Mouse (Mus musculus): Measurements from ENCODE around the gene Wnt5a. TPM values are rescaled to one million over a fixed set of nuclear protein-coding genes. Genes with fewer than 3 reads are reported as not detected.

Wnt5a gene
- polyA plus RNA-seq (2017; shearing (Covaris generic)), result not detected

DNA sequence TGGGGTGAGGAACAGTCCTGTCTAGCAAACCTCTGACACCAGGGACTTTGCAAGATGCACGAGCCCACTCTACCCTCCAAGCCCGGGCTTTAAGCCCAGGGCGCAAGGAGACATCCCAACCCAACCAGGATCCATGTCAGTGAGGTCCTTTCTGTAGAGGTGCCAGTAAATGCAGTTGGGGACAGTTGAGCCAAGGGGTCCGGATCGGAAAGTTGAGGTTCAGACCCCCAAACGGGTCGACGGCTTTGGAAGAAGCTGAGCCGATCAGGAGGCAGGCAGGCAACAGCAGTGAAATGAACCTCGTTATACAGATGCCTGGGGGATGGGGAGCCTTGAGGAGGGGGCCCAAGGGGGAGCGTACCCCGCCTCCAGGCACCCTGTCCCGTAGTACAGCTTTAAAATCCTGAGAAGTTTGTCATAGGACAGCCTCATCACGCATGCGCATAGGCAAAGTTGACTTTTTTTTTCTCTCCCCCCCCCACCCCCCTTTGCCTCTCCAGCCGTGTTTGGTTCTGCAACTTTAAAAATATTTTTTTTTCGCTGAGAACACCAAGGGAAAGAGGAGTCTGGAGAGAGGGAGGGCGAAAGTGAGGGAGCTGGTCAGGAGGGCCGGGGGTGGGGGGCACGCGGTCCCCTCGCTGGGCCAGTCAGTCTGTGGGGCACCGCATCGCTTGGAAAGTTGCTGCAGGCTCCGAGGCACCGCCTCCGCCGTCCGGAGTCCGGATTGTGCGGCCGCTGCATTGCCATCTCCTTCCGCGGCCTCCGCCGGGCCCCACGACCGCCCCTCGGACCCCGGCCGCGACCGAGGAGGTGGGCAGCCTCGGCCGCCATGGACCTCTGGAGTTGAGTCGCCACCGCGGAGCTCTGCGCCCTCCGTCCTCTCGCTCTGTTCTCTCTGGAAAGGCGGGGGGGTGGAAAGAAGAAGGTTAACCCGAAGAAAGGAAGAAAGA, at the start of gene Wnt5a:
TSS of gene Wnt5a (plus strand) at position 650 of the 950 bp plus-strand sequence.
- ATAC-seq, result no peak

DNA sequence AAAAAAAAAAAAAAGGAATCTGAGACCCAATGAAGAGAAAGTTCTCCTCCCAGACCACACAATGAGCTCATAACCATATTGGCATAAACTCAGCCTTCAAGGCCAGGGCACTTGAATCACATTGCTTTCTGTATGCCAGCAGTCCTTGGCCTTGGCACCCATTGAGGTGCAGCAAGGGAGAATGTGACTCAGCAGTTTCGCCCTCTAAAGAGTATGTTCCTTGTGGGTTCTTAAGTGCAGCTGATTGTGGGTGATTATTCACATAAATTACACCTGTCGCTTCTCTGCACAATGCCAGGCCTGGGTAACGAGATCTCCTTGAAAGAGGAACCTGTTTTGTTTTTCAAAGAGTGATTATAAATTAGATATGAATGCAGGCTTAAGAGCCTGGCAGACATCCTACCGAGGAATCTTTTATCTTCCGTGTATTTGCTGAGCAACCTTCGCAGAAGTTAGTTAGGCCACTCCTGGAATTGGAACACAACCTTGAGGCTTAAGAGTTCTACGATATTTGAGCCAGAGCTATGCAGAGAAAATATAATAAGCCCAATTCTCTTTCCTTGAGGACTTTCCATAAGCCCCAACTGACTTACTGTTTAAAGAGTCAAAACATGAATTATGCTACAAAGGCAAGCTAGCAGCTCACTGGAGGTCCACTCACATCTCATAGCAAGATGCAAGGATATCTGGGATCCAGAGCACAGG, 48.0 kb upstream of the Wnt5a start:
- no peak for ATAC-seq

DNA sequence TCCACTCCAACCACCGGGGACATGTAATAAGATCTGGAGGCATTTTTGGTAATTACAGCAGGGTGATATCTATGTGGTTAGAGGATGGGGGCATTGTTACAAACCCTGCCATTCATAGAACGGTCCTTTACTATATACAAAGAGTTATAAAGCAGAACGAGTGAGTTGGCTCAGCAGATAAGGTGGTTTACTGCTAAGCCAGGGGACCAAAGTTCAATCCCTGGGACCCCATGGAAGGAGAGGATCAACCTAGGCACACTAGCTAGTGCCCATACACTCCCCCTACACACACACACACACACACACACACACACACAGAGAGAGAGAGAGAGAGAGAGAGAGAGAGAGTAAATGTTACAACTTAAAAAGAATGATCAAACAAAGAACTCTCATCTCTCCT, 47.1 kb upstream of the Wnt5a start:
- no peak for ATAC-seq

DNA sequence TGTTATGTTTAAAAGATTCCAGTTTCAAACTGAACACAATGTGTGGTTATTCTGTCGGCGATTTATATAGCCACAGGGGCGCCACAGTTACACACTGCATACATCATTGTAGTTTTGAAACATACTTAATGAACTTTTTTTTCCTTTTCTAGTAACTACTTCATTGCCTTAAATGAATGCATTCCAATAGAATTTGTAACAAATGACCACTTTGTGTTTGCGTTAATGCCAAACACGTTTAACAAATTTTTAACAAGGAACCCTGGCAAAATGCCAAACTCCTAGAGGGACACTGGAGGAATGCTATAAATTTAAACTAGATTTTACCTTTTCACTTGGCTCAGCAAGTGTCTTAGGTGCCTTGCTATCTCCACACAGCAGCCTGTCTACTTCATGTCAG, 36.6 kb upstream of the Wnt5a start:
- ATAC-seq, result no peak

DNA sequence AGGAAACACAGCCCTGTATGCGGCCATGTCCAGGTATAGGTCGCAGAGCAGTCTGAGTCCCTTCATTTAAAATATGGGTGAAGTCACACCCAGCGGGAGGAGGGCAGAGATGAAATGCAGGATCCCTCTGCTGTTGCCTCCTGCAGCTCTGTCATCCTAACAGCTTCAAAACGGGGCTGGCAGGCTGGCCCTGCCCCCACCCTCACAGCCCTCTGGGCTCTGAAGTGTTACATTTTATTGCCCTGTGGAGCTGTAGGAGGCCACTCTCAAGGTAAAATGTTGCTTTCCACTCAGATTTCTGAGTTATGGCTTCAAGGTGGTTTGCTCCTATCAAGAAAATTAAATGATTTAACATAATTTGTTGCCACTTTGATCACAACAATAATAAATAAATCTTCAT, 34.9 kb upstream of the Wnt5a start:
- ATAC-seq, result no peak

DNA sequence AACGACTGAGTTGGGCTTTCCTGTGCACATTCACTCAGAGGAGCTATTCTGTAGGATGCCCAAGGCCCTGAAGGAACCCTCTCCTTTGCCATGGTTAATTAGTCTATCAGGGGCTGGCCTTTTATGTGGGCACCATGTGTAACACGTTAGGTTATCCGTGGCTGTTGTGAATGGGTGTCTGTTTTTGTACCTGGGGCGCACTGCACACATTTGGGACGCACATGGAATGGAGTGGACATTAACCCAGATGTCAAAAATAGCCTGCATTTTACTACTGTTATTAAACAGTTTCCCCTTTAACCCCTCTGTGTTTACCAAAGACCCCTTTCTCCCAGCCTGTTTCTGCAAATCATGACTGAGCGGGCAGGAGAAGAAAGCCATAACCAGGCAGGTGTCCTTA, 34.3 kb upstream of the Wnt5a start:
- no peak for ATAC-seq

DNA sequence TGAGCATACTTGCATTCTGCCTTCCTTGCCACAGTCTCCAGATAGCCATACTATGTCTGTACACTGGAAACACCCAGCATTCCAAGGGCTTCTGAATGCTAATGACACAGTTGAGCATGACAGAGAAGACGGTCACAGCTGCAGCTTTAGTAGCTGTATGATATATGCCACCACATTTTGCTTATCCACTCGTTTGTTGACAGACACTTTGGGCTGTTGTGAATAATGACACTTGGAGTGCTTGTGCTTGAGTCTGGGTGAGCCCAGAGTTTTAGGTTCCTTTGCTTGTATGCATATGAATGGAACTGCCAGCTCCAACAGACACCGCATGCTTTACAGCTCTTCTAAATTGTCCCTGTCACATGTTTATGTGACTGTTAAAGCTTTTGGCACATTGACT, 29.5 kb upstream of the Wnt5a start:
- ATAC-seq, result no peak

DNA sequence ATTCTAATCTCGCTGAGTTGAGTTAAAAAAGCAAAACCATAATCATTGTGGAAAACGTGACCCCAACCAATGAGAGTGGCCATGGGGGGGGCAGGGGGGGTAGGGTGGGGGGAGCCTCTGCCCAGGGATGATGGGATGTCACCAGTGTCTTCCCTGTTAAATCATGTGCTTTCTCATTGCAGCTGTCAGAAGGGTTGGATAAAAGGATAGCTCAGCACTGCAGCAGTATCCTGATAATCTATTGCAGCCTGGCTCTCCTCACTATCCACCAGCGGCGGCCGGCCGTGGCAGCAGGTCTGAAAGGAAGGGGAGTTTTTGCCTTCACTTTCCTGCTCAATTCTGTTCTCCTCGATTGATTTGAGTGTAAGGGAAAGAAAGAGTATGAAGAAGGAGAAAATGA, 29.1 kb upstream of the Wnt5a start:
- no peak for ATAC-seq

DNA sequence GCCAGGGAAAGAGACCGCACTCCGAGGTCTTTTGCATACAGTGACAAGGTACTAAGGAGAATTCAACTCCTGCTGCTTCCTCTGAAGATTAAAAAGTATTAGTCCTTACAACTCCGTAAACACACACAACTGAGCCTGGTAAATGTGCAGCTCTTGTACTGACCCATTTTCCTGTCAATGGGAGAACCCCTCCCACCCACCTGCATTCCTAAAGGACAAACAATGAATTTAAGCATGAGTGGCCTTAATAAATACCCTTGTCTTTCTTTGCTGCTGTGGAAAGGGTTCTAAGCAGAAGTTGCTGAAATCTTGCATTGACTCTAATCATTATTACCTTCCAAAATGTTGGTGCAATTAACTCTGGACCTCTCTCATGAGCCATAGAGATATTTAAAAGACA, 27.8 kb upstream of the Wnt5a start:
- no peak for ATAC-seq

DNA sequence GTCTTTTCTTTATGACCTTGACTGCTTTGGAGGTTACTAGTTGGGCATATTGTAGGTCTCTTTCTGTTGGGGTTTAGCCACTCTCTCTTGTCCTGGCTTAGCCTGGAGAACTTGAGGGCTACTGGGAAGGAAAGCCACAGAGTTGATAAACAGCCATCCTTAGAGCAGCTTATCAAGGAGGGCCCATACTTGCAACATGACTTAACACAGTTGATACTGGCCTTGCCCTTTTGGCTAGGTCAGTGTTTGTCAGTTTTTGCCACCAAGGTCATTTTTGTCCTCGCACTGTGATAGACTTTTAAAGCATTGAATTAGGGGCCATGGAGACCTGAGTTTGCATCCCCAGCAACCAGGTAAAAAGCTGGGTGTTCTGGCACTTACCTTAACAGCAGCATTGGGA, 23.7 kb upstream of the Wnt5a start:
- no peak for ATAC-seq

DNA sequence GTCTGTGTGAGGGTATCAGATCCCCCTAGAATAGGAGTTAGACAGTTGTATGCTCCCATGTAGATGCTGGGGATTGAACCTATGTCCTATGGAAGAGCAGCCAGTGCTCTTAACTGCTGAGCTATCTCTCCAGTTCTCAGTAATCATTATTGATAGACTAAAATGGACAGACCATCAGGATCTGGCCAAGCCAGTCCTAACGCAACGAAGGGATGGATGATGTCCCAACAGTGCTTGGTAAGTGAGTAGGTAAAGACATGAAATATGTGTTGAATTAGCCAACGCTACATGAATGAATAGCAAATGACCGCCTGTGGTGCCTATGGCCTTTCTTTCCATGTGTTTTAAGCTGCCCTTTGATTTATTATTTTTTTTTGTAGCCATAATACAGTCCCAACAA, 10.7 kb upstream of the Wnt5a start:
- no peak for ATAC-seq

DNA sequence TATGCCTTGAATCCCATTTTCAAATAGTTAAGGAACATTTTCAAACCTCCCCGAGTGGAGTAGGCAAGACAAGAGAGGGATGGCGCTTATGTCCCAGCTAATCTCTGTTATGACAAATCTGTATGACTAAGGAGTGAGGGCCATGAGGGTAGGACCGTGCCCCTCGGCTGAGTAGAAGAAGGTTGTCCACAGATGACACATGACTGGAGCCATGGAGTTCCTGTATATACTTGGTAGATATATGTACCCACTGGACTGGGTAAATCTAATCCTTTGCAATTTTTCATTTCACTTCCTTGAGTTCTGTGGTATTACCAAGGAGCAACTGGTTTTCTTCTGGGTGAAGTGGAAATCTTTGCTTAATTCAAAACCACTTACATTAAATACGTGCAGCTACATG, 10.3 kb upstream of the Wnt5a start:
- ATAC-seq, result no peak

DNA sequence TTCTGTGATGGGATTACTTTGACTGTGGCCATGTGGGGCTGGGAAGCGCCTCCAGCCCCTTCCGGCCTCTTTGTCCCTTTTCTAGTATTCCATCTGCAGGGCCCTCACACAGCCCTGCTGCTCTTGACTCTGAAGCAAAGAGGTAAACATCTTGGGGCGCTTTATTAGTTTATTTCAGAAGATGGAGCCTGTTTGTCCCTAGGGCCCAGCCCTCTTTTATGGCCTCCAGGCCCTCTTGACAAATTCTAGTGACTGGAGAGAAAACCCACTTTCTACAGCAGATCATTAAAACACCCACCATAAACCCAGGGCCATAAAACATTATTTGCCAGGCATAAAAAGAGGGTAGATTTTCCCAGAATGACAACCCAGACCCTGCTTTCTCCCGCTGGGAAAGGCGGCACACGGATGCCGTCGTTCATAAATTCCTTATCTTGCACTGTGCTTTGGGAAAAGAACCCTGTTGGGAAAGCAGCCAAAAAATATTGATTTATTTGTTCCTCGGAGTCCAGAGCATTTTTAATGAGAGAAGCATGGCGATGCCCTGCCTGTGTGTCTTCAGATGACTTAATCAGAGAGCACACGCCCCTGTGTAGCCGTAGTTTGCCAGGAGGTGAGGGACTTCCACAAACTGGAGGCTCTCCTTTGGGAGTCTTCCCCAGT, 3.2 kb upstream of the Wnt5a start:
- ATAC-seq, result no peak

DNA sequence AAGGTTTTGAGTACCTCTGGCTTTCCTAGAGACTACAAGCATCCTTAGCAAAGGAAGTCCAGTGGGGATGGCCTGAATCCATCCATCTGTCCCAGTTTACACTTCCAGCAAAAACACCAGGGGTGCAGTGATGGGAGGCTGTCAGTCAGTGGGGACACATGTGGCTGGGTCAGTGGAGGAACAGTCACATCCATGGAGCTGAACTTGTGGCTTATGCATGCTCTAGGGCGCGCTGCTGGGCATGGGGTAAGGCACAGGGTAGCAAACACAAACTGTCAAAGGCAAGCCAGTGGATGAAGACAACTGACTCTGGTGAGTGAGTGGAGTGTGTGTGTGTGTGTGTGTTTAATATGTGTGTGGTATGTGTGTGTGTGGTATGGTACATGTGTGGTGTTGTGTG, 1.3 kb upstream of the Wnt5a start:
- no peak for ATAC-seq

DNA sequence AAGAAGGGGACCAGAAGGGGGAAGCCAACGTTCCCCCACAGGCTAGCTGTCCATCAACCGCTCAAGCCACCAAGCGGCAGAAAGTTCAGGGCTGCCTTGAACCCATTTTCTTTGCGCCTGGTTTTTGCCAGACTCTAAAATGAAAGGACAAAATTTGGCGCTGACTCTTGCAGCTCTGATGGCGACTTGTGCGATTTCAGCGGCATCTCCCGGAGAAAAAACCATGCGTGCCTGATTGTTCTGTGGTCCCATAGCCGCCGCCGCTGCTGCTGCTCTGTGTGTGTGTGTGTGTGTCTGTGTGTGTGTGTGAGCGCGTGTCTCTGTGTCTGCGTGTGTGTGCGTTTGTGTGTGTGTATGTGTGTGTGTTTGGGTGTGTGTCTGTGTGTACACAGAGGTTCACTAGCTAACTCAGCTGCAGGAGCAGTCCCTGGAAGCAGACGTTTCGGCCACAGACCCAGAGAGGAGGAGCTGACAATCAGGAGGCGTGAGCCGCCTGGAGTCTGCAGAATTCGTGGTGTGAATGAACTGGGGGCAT, 568 bp downstream of the Wnt5a start:
- ATAC-seq, result no peak

DNA sequence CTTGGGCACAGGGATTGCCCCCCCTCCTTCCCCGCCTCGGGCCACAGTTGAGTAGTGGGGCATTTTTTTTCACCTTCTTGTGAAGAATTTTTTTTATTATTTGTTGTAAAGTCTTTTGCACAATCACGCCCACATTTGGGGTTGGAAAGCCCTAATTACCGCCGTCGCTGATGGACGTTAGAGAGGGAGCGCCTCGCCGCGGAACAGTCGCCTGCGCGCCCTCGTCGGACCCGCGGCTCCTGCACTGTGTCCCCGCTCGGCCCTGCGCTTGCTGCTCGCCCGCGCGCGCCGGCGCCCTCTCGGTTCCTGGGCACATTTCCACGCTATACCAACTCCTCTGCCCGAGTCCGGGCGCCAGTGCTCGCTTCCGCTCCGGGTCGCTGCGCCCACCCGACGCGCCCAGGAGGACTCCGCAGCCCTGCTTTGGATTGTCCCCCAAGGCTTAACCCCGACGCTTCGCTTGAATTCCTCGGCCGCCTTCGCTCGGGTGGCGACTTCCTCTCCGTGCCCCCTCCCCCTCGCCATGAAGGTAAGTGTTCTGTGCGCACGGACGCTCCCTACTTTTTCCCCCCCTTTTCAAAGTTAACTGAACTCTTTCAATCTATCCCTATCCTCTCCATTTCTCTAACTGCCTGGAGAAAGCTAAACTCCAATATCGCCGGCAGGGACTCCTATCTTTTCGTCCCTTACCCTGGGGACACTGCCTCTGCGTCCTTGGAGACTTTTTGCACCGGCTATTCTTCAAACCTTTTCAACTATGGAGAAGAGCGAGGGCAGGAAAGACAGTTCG, 1.2 kb downstream of the Wnt5a start:
- ATAC-seq, result no peak

DNA sequence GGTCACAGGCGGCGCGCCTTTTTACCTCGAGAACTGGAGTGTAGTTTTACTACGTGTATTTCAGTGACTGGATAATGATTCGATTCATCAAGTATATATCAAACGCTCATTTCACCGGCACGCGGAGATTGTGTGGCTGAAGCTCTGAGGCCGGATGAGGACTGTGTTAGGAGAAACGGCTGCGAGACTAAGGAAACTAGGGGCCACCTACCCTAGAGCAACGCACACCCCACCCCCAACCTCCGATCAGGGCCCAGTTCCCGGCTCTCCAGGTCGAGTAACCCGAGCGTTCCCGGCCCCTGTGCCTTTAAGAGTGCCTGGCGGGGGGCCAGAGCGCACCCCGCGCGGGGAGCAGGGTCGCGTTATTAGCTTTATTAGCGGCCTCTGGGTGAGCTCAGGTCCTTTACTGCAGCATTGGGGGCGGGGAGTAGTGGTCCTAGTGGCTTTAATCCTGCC, 1.9 kb downstream of the Wnt5a start:
- ATAC-seq, result no peak

DNA sequence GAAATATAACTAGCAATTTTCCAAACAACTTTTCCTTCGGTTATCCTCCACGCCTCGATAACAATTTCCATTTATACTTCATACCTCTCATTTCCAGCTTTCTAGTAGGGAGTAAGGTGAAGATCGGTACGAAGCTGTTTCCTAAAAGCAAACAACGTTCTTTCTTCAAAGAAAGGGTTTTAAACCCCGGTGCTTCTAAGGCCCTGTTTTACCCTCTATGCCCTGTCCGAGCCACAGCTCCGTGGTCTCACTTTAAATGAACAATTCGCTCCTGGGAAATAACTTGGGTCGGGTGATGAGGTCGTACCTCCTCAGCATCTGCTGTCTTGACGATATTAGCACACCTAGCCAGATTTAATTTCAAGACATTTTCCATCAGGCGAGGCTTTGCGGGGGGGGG, 2.5 kb downstream of the Wnt5a start:
- no peak for ATAC-seq

DNA sequence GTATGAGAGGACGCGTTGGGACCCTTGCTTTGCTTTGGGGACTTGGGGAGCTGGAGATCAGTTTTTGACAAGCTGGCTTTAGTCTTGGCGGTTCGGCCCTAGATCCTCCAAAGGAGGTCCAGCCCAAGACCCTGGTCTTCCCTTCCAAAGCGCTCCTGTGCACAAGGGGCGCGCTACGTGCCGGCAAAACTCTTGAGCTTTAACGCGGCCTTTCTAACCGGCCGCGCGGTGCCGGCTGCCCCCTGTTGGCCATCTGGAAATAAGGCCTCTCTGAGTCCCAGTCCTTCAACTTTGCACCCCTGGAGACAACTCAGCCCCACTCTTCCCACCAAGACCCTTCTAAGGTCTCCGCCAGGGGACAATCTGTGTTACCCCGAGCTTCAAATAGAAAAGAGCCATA, 2.9 kb downstream of the Wnt5a start:
- ATAC-seq, result no peak

DNA sequence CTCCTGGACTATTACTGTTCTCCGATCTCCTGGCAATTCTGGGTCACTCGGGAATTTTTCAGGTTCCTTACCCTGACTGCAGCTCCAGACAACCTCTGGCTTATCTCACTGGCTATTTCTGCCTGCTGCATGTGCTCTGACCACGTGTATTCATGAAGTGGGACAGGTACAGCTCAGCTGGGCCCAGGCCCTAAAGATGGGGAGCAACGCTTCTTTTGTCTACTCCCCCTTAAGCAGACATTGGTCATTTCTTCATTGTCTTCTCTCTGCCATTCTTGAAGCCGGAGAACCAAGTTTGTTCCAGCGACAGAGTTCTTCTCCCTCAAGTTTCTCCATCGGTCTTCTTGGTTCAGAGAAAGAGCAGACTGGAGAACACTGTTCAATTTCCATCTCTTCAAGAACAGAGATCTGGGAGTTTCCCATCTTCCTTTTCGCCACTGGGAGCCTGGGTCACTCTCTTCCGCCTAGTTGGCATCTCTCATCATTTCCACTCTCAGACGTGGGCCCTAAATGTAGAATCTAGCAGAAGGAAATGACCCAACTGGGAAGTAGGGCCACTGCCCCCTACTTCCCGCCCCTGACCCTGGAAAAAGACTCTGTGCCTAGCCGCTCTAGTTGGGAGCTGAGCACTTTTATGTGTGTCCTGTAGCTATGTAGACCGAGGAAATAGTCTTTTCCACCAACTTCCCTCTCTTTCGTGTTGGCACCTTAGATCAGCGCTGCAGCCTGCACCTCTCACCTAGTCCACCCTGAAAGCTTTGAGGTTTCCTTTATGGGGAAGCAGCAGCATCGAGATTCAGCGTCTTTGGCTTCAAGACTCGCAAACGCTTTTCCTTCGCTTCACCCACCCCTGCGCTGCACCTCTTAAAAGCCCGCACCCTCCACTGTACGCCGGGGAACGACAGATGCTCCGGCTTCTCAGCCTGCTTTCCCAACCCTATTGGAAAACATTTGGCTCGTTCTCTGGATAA, 4.0 kb downstream of the Wnt5a start:
- no peak for ATAC-seq

All from inflammation-experienced regulatory T-cells, adult 6 months (primary cell).